Mouse (Mus musculus): ENCODE results near the gene Lpp.

Lpp gene

DNA sequence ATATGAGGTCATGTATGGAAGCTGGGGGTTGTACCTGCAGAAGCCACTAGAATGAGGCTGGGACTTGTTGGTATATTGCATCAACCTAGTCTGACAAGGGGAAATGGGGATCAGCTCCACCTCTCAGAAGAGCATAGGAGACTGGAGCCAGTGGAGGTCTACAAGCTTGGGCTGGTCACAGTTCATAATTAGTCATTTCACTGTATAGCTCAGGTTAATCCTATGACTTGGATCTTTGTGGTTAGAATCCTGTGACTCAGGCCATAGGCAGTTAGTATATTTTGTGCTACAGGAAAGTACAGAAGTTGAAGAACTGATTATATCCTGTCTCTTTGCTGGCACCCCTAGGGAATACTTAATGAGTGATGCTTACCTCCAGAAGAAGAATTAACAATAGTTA is 285.6 kb downstream of the Lpp start:
- DNase-seq (ENCODE audit: low spot score in 2 of 2) = no peak

- no peak for DNase-seq (ENCODE audit: low spot score in 2 of 2)
These were observed 301.8 kb downstream of the Lpp start for GRCm38 (mm10) chr16:24695062-24695461.

DNA sequence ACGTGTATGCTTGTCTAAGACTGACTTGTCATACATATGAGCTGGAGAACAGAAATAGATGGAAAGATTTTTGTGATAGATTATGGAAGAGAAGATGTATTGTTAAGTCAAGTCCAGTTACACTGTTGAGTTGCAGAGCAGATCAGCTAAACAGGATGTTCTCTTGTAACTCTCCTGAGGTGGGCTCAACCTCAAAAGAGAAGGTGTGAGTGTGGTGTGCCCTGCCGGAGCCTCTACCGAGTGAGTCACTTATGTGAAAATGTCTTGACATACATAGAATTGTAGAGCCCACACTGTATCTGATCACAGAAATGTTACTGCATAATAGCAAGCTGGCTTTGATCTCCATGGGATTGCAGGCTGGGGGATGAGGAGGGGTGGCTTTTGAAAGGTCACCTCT is 310.9 kb downstream of the Lpp start:
- no peak for DNase-seq (ENCODE audit: low spot score in 2 of 2)

DNA sequence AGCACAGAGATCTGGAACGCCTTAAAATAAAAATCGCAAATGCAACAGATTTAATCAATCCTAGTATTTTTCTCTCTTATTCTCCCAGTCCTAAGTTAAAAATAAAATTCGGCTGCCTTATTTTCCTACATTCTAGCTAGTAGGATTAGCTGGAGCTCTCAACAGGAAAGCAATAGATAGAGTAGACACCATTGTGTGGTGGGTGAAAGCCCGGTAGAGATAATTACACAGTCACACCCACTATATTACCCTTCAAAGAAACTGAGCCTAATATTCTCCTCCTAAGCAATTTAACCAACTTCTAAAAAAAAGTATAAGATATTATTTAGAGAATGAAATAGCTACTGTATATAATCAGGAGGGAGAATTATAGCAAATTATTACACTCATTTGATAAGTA is 330.3 kb downstream of the Lpp start:
- DNase-seq (ENCODE audit: low spot score in 2 of 2) = no peak

DNA sequence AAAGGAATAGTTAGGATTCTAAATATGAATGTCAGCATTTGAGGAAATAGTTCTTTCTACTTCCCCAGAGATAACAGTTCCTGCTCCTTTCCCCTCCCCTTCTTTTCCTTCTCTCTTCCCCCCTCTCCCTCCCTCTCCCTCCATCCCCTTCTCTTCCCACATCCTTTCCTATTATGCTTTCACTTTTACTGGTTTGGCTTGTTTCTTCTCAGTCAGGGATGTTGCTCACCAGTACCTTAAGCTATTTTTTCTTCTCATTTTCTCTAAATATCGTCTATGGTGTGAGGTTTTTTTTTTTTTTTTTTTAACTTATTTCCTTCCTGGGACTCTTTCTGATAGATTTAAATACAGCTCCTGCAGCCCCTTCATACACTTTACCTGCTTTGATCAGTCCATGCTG is 339.4 kb downstream of the Lpp start:
- no peak for DNase-seq (ENCODE audit: low spot score in 2 of 2)

DNA sequence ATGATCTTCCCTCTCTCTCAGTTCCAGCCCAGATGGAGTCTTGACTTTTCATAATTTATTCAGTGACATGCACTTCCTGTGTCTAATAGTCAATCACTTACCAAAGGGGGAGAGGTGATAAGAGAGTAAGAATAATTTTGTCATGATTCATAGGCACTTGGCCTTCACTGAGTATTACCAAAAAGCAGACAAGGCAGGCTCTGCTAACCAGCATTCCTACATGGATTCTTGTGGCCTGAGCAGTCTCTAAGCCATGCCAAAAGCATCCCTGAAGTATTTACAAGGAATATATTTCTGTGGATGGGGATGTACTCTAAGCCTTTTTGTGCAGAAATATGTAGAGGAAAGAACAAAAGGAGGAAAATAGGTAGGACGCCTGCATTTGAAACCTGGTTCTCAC is 340.0 kb downstream of the Lpp start:
- no peak for DNase-seq (ENCODE audit: low spot score in 2 of 2)

DNA sequence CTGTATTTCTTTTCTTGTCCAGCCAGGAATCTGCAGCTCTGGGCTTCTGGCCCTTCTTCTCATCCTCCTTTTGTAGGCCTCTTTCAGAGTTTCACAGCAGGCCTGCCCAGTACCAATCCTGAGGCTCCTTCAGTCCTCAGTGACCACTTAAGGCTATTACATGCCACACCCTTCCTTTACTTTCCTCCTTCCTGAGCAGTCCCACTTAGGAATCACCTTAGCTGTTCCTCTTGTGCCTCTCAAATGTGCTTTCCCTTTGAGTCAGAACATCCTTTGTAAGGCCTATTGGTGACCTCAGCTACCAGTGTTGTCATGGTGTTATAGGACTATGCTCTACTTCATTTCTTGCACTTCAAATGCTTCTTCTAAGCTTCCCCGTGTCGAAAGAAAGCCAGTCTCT is 342.4 kb downstream of the Lpp start:
- DNase-seq (ENCODE audit: low spot score in 2 of 2) = no peak

- DNase-seq (ENCODE audit: low spot score in 2 of 2) = no peak
These were observed 344.2 kb downstream of the Lpp start for GRCm38 (mm10) chr16:24737362-24738057.

- DNase-seq (ENCODE audit: low spot score in 2 of 2) = no peak
These were observed 347.4 kb downstream of the Lpp start for GRCm38 (mm10) chr16:24740714-24741113.

DNA sequence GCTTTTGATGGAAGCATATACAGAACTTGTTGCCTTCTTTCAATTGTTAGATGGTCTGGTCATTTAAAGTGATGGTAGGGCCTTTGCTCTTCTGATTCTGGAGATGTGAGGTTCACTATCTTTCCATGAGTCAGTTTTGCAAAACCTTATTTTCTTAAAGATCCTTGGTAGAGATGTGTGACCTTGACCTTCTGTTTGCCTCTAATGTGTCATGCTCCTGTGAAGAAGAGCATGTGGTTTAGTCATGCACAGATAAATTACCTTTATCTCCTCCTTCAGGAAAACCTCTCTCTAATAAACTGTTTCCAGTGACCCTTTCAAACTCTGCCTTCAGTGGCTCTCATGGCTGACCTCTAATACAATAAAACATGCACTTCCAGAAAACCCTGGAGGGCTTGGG is 356.5 kb downstream of the Lpp start:
- DNase-seq (ENCODE audit: low spot score in 2 of 2) = no peak

GRCm38 (mm10) chr16:24756141-24756540 is 362.8 kb downstream of the Lpp start:
- DNase-seq (ENCODE audit: low spot score in 2 of 2) = no peak

- no peak for DNase-seq (ENCODE audit: low spot score in 2 of 2)
These were observed 372.7 kb downstream of the Lpp start for GRCm38 (mm10) chr16:24766051-24766450.

DNA sequence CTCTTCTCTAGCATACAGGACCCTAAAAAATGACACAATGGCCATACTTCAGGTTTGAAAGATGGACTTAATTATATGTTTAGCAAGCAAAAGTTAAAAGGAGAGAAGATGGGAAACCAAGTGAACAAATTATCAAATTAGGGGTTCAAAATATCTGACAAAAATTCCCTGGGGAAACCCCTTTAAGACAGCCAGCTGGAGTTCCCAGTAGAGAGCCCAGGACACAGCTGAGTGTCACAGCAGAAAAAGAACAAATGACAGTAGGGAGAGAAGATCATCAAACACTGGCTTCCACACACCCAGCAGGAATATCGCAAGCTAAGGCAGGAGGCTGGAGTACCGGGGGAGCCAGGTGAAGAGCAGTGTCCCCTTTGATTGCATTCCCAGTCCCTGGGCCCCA is 373.3 kb downstream of the Lpp start:
- no peak for DNase-seq (ENCODE audit: low spot score in 2 of 2)

- DNase-seq (ENCODE audit: low spot score in 2 of 2) = no peak
These were observed 383.7 kb downstream of the Lpp start for GRCm38 (mm10) chr16:24777053-24777452.

- no peak for DNase-seq (ENCODE audit: low spot score in 2 of 2)
These were observed 385.3 kb downstream of the Lpp start for GRCm38 (mm10) chr16:24778432-24779274.

GRCm38 (mm10) chr16:24780545-24780944 is 387.2 kb downstream of the Lpp start:
- DNase-seq (ENCODE audit: low spot score in 2 of 2) = no peak

GRCm38 (mm10) chr16:24781922-24782321 is 388.6 kb downstream of the Lpp start:
- DNase-seq (ENCODE audit: low spot score in 2 of 2) = no peak

- DNase-seq (ENCODE audit: low spot score in 2 of 2) = no peak
These were observed 392.3 kb downstream of the Lpp start for GRCm38 (mm10) chr16:24785651-24786050.

DNA sequence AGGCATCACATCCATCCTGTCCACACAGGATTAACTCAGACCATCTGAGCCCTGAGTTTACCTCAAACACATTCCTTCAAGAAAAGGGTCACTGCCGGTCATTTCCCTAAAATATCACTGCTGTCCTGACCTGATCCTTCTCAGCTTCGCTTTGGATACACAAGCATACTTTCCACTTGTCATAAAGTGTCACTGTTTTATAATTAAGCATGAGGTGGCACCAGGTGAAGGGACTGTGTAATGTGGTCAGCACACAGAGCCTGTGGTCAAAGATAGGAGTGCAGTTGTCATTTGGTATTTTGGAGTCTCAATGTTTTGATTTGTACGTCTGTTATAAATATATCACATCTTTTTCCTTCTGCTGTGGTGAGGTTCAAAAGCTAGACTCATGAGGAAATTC is 395.7 kb downstream of the Lpp start:
- no peak for DNase-seq (ENCODE audit: low spot score in 2 of 2)

DNA sequence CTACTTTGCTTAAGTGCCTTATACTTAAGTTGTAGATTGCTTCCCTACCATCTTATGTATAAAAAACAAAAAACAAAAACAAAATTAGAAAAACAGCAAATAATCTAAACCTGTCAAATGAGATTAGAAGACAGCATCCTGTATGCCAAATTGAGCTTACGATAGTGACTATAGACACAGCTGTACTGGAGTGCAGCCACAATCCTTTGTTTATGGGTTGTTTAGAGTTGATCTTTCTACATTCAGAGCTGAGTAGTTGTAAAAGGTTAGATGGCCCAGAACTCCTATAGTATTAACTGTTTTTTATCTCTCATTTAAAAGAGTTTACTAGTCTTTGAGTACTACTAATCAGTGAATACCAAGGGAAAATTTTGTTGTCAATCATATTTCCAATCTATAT is 398.1 kb downstream of the Lpp start:
- no peak for DNase-seq (ENCODE audit: low spot score in 2 of 2)

- DNase-seq (ENCODE audit: low spot score in 2 of 2) = no peak
These were observed 398.7 kb downstream of the Lpp start for GRCm38 (mm10) chr16:24791984-24792383.

GRCm38 (mm10) chr16:24792836-24793235 is 399.5 kb downstream of the Lpp start:
- no peak for DNase-seq (ENCODE audit: low spot score in 2 of 2)

- DNase-seq (ENCODE audit: low spot score in 2 of 2) = no peak
These were observed 401.4 kb downstream of the Lpp start for GRCm38 (mm10) chr16:24794665-24795064.

All from urinary bladder, postnatal 4 days (tissue).